Mouse (Mus musculus): Measurements from ENCODE around the gene Cidec.

Gene Cidec

DNA sequence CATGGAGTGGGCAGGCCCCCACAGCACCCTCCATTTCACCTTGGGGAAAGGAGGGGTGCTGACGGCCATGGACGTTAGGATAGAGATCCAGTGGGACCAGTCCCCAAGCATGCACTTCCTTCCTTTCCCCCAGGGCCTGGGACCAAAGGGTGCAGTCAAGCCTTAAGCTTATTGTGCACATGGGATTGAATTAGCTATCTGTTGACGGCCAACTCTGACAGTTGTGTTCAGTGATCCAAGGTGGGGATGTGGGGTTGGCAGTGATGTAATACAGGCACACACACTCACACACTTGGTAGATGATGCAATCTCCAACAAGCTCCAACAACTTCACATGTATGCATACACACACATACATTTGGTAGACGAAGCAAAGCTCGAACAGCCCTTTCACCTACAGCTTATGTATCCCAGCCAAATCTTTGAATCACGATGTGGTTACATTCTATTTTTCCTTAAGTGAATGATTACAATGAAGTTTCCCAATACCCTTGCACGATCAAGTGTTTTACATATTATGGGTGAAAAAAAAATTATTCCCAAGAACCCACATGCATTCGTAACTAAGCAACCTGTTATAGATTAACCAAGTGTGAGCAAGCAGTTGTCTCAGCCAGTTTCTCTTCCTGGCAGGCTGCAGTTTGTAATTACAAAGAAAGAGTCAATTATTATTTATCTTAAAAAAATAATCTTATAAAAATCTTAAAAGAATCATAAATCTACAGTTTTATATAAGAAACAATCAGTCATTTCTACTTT, 8.8 kb upstream of the Cidec start:
- DNase-seq (ENCODE audit: low spot score in 2 of 2), result no peak

GRCm38 (mm10) chr6:113443091-113443490, 7.5 kb upstream of the Cidec start:
- no peak for DNase-seq (ENCODE audit: low spot score in 2 of 2)

DNA sequence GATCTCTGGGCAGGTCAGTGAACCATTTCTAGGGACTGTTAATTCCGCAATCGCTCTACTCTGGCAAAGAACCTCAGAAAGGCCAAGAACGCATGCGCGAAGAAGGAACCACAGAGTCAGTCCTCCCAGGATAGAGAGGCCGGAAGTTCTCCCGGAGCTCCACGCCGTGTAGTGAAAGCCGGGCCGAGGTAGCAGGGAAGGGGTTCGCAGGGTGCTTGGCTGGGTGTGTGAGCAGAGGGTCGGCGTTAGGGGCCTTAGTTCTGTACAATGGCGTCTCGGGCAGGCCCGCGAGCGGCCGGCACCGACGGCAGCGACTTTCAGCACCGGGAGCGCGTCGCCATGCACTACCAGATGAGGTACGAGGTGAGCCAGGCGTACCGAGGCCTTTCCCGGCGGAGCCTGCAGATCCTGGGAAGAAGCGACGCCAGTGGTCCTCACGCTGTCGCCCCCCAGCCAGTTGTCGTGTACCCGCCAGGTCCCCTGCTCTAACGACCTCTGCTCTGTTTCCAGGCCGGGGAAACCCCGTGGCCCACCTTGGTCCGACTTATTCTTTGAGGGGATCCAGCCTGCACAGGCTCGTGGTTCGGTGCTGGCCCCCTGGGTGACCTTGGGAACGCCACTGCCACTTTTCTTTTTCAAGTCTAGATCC, 7.0 kb upstream of the Cidec start, which contains the start of gene Jagn1:
Gene Jagn1, plus strand, starts transcription at position 128 of the 649 bp plus-strand sequence.
- peak; percentile 77 to 83 for DNase-seq (ENCODE audit: low spot score in 2 of 2)

GRCm38 (mm10) chr6:113442087-113442441, 6.5 kb upstream of the Cidec start:
- DNase-seq (ENCODE audit: low spot score in 2 of 2), result no peak

DNA sequence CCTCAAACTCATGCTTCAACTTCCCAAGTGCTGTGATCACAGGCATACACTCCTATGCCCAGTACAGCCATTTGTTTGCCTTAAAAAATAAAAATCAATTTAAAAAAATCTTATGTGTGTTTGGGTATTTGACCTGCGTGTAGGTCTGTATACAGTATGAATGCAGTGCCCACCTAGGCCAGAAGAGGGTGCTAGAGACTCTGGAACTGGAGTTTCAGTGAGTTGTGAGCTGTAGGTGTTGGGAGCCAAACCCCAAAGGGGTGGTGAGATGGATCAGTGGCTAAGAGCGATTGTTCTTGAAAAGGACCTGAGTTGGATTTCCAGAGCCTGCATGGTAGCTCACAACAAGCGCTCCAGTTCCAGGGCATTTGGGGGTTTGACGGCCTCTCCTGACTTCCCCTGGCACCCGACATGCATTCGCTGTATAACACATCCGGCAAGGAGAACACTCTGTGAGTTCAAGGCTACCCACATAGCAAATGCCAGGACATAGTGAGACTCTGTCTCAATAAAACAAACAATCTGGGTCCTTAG, 5.7 kb upstream of the Cidec start:
- DNase-seq (ENCODE audit: low spot score in 2 of 2), result peak; percentile 21 to 51

- DNase-seq (ENCODE audit: low spot score in 2 of 2), result no peak
Measured at GRCm38 (mm10) chr6:113440686-113441085, 5.1 kb upstream of the Cidec start.

GRCm38 (mm10) chr6:113438721-113439430, 3.3 kb upstream of the Cidec start:
- DNase-seq (ENCODE audit: low spot score in 2 of 2), result no peak

GRCm38 (mm10) chr6:113437135-113437534, 1.6 kb upstream of the Cidec start:
- no peak for DNase-seq (ENCODE audit: low spot score in 2 of 2)

GRCm38 (mm10) chr6:113434691-113435090, 869 bp downstream of the Cidec start:
- DNase-seq (ENCODE audit: low spot score in 2 of 2), result no peak

- DNase-seq (ENCODE audit: low spot score in 2 of 2), result no peak
Measured at GRCm38 (mm10) chr6:113433661-113434060, 1.9 kb downstream of the Cidec start.

DNA sequence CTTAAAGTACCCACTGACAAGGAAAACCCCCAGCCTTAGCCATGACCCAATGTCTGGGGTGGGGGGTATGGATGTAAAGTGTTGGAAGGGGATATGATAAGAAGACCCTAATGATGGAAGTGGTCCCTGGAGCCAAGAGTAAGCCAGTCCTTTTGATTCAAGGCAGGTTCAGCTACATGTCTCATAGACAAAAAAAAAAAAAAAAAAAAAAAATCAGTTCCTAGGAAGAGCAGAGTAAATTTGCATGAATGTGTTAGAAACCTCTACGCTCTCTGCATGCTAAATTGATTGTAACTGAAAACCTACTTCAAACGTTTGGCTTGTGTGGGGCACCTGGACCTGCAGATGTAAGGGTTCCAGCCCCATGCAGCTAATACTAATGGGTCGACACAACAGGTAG, 3.8 kb downstream of the Cidec start:
- DNase-seq (ENCODE audit: low spot score in 2 of 2), result no peak

- no peak for DNase-seq (ENCODE audit: low spot score in 2 of 2)
Measured at GRCm38 (mm10) chr6:113430846-113431245, 4.7 kb downstream of the Cidec start.

GRCm38 (mm10) chr6:113429965-113430364, 5.6 kb downstream of the Cidec start:
- no peak for DNase-seq (ENCODE audit: low spot score in 2 of 2)

GRCm38 (mm10) chr6:113428006-113428405, 7.6 kb downstream of the Cidec start:
- DNase-seq (ENCODE audit: low spot score in 2 of 2), result no peak

DNA sequence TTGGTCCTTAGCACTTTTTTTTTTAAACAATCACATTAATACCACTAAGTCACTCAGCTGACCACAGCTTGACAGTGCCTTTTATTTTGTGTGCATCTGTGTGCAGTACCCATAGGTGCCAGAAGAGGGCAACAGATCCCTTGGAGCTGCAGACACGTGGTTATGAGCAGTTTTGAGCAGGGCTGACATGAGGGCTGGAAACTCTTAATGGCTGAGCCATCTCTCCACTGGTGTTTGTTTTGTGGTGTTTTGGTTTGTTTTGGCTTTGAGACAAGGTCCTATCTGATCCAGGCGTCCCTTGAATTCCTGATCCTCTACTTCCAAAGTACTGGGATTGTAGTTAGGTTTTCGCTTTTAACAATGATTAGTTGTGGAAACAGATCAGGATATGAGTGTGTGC, 8.2 kb downstream of the Cidec start:
- no peak for DNase-seq (ENCODE audit: low spot score in 2 of 2)

DNA sequence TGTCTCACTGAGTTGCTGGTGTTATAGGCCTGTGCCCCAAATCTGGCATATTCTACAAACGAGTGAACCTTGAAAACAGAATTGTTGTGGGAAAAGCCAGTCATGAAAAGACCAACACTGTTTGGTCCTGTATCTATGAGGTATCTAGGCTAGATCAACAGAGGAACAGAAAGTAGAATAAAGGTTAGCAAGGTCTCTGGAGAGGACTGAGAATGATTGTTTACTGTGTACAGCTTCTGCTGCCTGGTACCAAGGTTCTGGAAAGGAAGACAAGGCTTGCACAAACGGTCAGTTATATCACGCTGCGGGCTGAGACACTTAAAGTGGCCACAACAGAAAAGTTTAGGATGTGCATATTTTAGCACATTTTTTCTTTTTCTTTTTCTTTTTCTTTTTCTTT, 8.9 kb downstream of the Cidec start:
- no peak for DNase-seq (ENCODE audit: low spot score in 2 of 2)

DNA sequence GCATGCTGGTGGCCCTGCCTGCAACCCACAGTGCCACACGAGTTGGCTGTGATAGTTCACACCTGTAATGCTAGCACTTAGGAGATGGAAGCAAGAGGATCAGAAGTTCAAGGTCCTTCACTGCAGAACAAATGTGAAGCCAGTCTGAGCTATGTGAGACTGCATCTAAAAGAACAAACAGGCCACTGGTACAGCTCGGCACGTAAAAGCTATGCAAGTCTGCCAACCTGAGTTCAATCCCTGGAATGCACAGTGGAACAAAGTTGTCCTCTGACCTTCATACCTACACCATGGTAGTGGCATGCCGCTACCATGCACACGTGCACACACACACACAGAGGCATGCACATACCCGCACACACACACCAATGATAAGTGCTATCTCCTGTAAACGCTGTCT, 11.4 kb downstream of the Cidec start:
- DNase-seq (ENCODE audit: low spot score in 2 of 2), result no peak

DNA sequence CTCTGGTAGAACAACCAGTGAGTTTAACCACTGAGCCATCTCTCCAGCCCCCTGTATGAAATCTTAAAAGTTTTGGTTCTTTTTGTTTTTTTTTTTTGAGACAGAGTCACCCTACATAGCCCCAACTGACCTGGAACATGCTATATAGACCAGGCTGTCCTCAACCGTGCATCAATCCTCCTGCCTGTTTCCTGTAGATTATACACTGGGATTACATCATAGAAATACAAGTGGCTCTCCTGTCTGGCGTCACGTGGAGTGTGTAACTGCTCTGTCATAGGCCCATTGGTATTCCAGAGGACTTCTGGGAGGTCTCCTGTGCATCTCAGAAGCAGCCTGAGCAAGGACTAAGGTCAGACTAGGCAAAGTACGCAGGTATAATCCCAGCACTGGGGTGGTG, 12.6 kb downstream of the Cidec start:
- DNase-seq (ENCODE audit: low spot score in 2 of 2), result no peak

- peak; percentile 87 to 97 for DNase-seq (ENCODE audit: low spot score in 2 of 2)
Measured at GRCm38 (mm10) chr6:113419199-113419587, 16.4 kb downstream of the Cidec start, which contains the start of gene Rpusd3. Rpusd3 (minus strand) TSS chr6:113419340.

DNA sequence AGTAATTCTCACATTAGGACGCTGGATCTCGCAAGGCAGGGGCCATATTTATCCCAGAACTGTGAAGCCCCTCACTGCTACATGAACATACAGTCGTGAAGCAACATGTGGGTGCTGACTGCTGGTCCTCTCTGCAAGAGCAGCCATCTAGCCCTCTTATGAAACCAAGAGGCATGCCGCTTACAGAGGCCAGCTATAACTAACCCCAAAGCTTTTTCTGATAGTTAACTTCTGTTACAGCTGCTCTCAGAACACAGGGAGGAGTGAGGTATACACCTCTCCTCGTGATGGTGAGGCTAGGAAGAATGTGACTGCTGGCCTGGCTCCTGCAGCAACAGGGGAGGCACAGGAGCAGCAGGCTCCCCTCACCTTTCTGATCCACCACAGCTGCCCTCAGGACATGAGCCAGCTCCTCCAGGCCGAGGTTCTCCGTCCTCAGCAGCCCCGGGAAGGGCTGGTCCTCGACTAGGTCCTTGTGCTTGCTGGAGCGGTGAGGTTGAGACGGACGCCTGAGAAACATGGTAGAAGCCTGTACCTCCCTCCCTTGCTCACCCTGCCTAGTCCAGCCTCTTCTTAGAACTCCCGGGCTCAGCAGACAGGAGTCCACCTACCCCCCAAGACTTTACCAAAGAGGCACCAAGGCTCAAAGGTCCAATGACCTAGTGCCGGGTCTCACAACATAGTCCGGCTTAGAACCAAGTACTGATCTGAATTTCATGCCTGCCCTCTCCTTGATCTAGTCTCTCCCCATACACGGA, 16.9 kb downstream of the Cidec start:
- DNase-seq (ENCODE audit: low spot score in 2 of 2), result no peak

- DNase-seq (ENCODE audit: low spot score in 2 of 2), result no peak
Measured at GRCm38 (mm10) chr6:113416416-113416815, 19.1 kb downstream of the Cidec start.

GRCm38 (mm10) chr6:113410001-113410400, 25.6 kb downstream of the Cidec start:
- DNase-seq (ENCODE audit: low spot score in 2 of 2), result no peak
